Mouse (Mus musculus) thymus, adult 2 months (tissue): ENCODE measurements around the gene Srgap1.

ENCODE experiments used
- CTCF ChIP-seq: fragments of 200-500 bp; IDR thresholded peaks from 2 replicates; pipeline ENCODE4 v1.5.1; 2012; ENCODE audit warnings: mild to moderate bottlenecking, control low read depth, low read length, moderate library complexity, borderline replicate concordance; ENCODE audit not compliant: control insufficient read depth, poor library complexity, insufficient read depth; ENCODE audit errors: extremely low read depth
- POLR2A ChIP-seq: fragments of 200-500 bp; IDR thresholded peaks from 2 replicates; pipeline ENCODE4 v1.6.1; 2012; ENCODE audit warnings: mild to moderate bottlenecking, low read length, control low read depth, moderate library complexity; ENCODE audit not compliant: control insufficient read depth, poor library complexity, insufficient read depth; ENCODE audit errors: extremely low read depth

- TF ChIP-seq CTCF, result peak; percentile 67; the same call in 1 of the 2 replicates
- no peak for TF ChIP-seq POLR2A
These were observed 7.4 kb upstream of the Srgap1 start for GRCm38 (mm10) chr10:122054535-122054934.
